In the genomic region with DNA sequence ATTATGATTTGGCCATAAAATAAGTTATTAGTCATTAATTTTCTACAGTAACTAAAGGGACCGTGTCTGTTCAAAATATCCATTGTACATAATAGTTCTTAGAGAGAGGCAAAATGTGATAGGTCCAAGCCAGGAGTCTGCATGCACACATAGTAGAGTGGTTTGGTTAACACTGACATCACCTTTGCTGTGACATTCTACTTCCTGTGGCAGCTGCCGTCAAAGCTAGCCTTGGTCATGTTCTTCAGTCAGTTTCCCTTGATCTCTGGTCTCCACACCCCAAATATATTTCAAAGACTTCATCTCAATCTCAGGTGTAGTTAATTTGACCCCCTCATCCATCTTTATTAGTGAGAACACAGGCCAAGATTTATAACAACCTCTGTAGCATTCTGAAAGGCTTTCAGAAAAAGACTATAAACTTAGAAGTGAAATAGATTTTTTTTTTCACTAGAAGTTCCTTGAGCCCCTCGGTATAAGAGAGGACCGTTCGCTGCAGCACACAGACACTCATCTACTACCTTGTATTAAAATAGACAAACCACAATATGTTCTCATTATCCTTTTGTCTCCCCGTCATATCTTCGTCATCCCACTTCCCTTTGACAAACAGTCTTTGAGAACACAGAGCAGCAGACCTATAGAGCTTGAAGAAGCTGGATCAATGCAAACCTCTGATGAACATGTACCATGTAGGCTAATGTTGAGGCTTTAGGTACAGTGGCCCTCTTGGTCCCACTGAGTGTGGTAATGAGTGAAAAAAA, we compare ENCODE assay signal across 23 mouse cellular contexts. TPM values are rescaled to one million over a fixed set of nuclear protein-coding genes. Genes with fewer than 3 reads are reported as not detected.
DNase-seq lines count a peak whose midpoint lies in the region; ATAC-seq and TF ChIP-seq lines count a peak whose summit lies in the region.
"Had no signal": no experiment of that assay in that cellular context is flagged by ENCODE, and none has a peak within 500 bp of the region (broad histone marks: within the 10 kb centered on the region; RNA-seq: fewer than 3 reads in every experiment).

No protein-coding gene starts in this region.

- 0 out of 2 replicates have a peak, but pooled peaks cover 2% of the 10 kb centered on the region for H3K36me3 ChIP-seq in spleen, adult 2 months (ENCODE audit: control insufficient read depth, insufficient read depth, low read length)
- peaks cover 0 to 20% of the 10 kb centered on the region in 2 experiments; a peak in 2 of 4 replicates for H3K36me3 ChIP-seq in MEL (ENCODE audit: control insufficient read depth in 1 of 2, insufficient read depth in 2 of 2, low read length in 2 of 2)
- H3K36me3 ChIP-seq: forebrain, embryonic 15.5 days; hindbrain, embryonic 12.5 days; limb, embryonic 13.5 days; liver, embryonic 12.5 days had no signal

- no peak for TF ChIP-seq CTCF in spleen, adult 2 months (IDR thresholded peaks at IDR 0.05; ENCODE audit: extremely low read depth, insufficient read depth, insufficient read length, insufficient replicate concordance)
- no peak for TF ChIP-seq CTCF in MEL (IDR thresholded peaks at IDR 0.05 in 2 of 3, conservative IDR thresholded peaks at IDR 0.05 in 1 of 3; ENCODE audit: control insufficient read depth in 1 of 3, insufficient read depth in 1 of 3, low read depth in 2 of 3, low read length in 3 of 3, poor library complexity in 1 of 3, severe bottlenecking in 1 of 3)
- no peak for TF ChIP-seq CTCF in lung, adult 2 months (IDR thresholded peaks at IDR 0.05; ENCODE audit: insufficient read depth, low read length)

- TF ChIP-seq POLR2A in spleen, adult 2 months (IDR thresholded peaks at IDR 0.05; ENCODE audit: low read depth, low read length) = no peak
- TF ChIP-seq POLR2A in MEL (IDR thresholded peaks at IDR 0.05; ENCODE audit: control insufficient read depth in 1 of 2, insufficient read depth in 1 of 2, low read depth in 1 of 2, low read length in 2 of 2, poor library complexity in 1 of 2) = no peak
- TF ChIP-seq POLR2A in lung, adult 2 months (IDR thresholded peaks at IDR 0.05; ENCODE audit: borderline replicate concordance, extremely low read depth, low read depth, low read length) = no peak

- H3K79me2 ChIP-seq in MEL (ENCODE audit: control insufficient read depth, insufficient read depth, low read length, poor library complexity) = peaks cover 12% of the 10 kb centered on the region

- no peaks in the 10 kb centered on the region for H3K27me3 ChIP-seq in spleen, adult 2 months (ENCODE audit: control insufficient read depth, insufficient read depth, low read length)
- H3K27me3 ChIP-seq in MEL (ENCODE audit: control insufficient read depth in 1 of 2, insufficient read depth in 2 of 2, low read length in 2 of 2) = no peaks in the 10 kb centered on the region

- peaks cover 10% of the 10 kb centered on the region for H3K4me1 ChIP-seq in spleen, adult 2 months (ENCODE audit: control insufficient read depth, insufficient read depth, insufficient read length)
- peaks cover 10 to 28% of the 10 kb centered on the region in 2 experiments; a peak in 3 of 4 replicates for H3K4me1 ChIP-seq in MEL (ENCODE audit: control insufficient read depth in 1 of 2, insufficient read depth in 2 of 2, low read length in 2 of 2)
- H3K4me1 ChIP-seq in lung, adult 2 months (ENCODE audit: control insufficient read depth, insufficient read depth, low read length) = no peaks in the 10 kb centered on the region

- H3K9me3 ChIP-seq in MEL (replicated peaks; ENCODE audit: insufficient read depth, low read length) = no peaks in the 10 kb centered on the region
- H3K9me3 ChIP-seq: forebrain, embryonic 15.5 days; hindbrain, embryonic 12.5 days; limb, embryonic 13.5 days; liver, embryonic 12.5 days had no signal

- DNase-seq in spleen, adult 2 months (ENCODE audit: low read depth in 1 of 2, low spot score in 2 of 2) = peak in 1 of 2 experiments; percentile 59
- no peak for DNase-seq in spleen, postnatal 4 days (ENCODE audit: low spot score in 2 of 2)
- DNase-seq in MEL (ENCODE audit: low read depth, low spot score) = peak; percentile 17
- DNase-seq in lung, adult 2 months = no peak
- DNase-seq in Muller cell, postnatal 12 days (ENCODE audit: inconsistent ontology term) = no peak
- no peak for DNase-seq in left cerebral cortex, postnatal 10 days (ENCODE audit: extremely low spot score in 1 of 2, low spot score in 2 of 2)
- DNase-seq: adrenal gland, adult 8-10 months; cerebellum, adult 2 months; gastrocnemius, postnatal 10 days; heart, adult 2 months; kidney, adult 8-10 months; kidney, postnatal 10 days; lung, adult 18-20 months; right cerebral cortex, postnatal 14 days; thymus, adult 18-20 months had no signal

- 17% methylated on average over 7 of the region's 7 CpGs for WGBS in spleen, adult 2 months
- 66% methylated on average over 7 of the region's 7 CpGs for WGBS in lung, adult 2 months

- no peak overlapping the region for H3K4me3 ChIP-seq in spleen, adult 2 months (ENCODE audit: extremely low read depth, insufficient read depth, insufficient read length)
- H3K4me3 ChIP-seq in MEL (ENCODE audit: control insufficient read depth in 1 of 2, insufficient read depth in 1 of 2, low read depth in 2 of 2, low read length in 2 of 2) = no peak overlapping the region; a peak in 1 of 4 replicates
- H3K4me3 ChIP-seq in lung, adult 2 months (replicated peaks; ENCODE audit: extremely low read depth, low read depth, low read length) = no peak overlapping the region
- H3K4me3 ChIP-seq: forebrain, embryonic 15.5 days; heart, adult 2 months; hindbrain, embryonic 12.5 days; limb, embryonic 13.5 days; liver, embryonic 12.5 days had no signal

- intact Hi-C loops in left cerebral cortex, postnatal 10 days (cut with DNase I) = no loop called here

- TF ChIP-seq EP300 in MEL (IDR thresholded peaks at IDR 0.05; ENCODE audit: low read depth in 1 of 2, low read length in 2 of 2) = no peak

- ATAC-seq in inflammation-experienced regulatory T-cells, adult 6 months = peak; percentile 55
- peak; percentile 20; the same call in 1 of the 2 replicates for ATAC-seq in neutrophil, adult 5-6 weeks (ENCODE audit: extremely low read depth, insufficient number of reproducible peaks, low FRiP score, poor library complexity, severe bottlenecking)
- ATAC-seq: forebrain, embryonic 15.5 days; liver, embryonic 12.5 days; midbrain, embryonic 16.5 days; Patski had no signal

- H3K27ac ChIP-seq in spleen, adult 2 months (ENCODE audit: insufficient read depth, low read length) = peak overlapping the region; percentile 20; the same call in 1 of the 2 replicates
- no peak overlapping the region for H3K27ac ChIP-seq in MEL (ENCODE audit: control insufficient read depth, low read depth, low read length)
- H3K27ac ChIP-seq: forebrain, embryonic 15.5 days; heart, adult 2 months; hindbrain, embryonic 12.5 days; limb, embryonic 13.5 days; liver, embryonic 12.5 days had no signal

- H3K9ac ChIP-seq in MEL (ENCODE audit: control insufficient read depth, low read depth, low read length, poor library complexity, severe bottlenecking) = no peak overlapping the region
- H3K9ac ChIP-seq: forebrain, embryonic 15.5 days; hindbrain, embryonic 12.5 days; limb, embryonic 13.5 days; liver, embryonic 12.5 days had no signal

- TF ChIP-seq RAD21 in MEL (IDR thresholded peaks at IDR 0.05; ENCODE audit: low read depth, low read length) = no peak

TF ChIP-seq in MEL, 35 proteins besides CTCF, POLR2A, EP300 and RAD21:
- TF ChIP-seq ETS1 (IDR thresholded peaks at IDR 0.05; ENCODE audit: low read depth, low read length) = 0 out of 2 replicates have a peak, but pooled peaks have one; percentile 25
- TF ChIP-seq ZC3H11A (IDR thresholded peaks at IDR 0.05; ENCODE audit: low read depth, low read length) = no peak
- TF ChIP-seq JUND (IDR thresholded peaks at IDR 0.05; ENCODE audit: low read depth, low read length) = no peak
- TF ChIP-seq TCF12 (IDR thresholded peaks at IDR 0.05; ENCODE audit: low read depth, low read length) = no peak

RNA-seq across cellular contexts. Expression of gene Dock10, which starts 2.8 kb away (rescaled TPM):
- polyA plus RNA-seq in spleen, adult 2 months (2012; rRNA removed) = 24.5 and 28.5 TPM in 2 replicates
- 12.1 and 14.3 TPM in 2 replicates for total RNA-seq in MEL (2012; rRNA removed)
- 10 to 100 TPM; 11.5 to 74.0 TPM for polyA plus RNA-seq in MEL (2012; ENCODE audit: insufficient read depth in 1 of 2, insufficient read length in 2 of 2, low read depth in 1 of 2, low replicate concordance in 2 of 2, missing spikeins in 1 of 2)
- polyA plus RNA-seq in inflammation-experienced regulatory T-cells, adult 6 months (2017; shearing (Covaris generic)) = 100 to 1,000 TPM; 102 to 143 (median 138) TPM
- total RNA-seq in neutrophil, adult 5-6 weeks (2017) = 186 and 187 TPM in 2 replicates
- polyA plus RNA-seq in lung, adult 2 months (2012; rRNA removed) = 9.8 and 13.6 TPM in 2 replicates
- total RNA-seq in left cerebral cortex, postnatal 10 days (2021) = 10 to 100 TPM; 13.4 to 16.6 TPM
